Mouse (Mus musculus) hindbrain, embryonic 16.5 days (tissue): Measurements from ENCODE around the gene Coq9. TPM values are rescaled to one million over a fixed set of nuclear protein-coding genes. Genes with fewer than 3 reads are reported as not detected.

Source experiments
- ATAC-seq: fragments of 200-750 bp; cut with Nextera tagmentation; 2 replicates; pipeline ENCODE4 v1.8.0; 2017; ENCODE audit warnings: moderate TSS enrichment, moderate library complexity
- H3K27ac ChIP-seq: fragments of 300-500 bp; sonication (generic); 2 replicates; pipeline ENCODE4 v1.5.1; 2014; ENCODE audit warnings: low read depth, mild to moderate bottlenecking, control low read depth, low read length, moderate library complexity
- H3K27me3 ChIP-seq: fragments of 300-500 bp; sonication (generic); replicated peaks from 2 replicates; pipeline ENCODE4 v1.6.1; 2014; ENCODE audit warnings: low read length; ENCODE audit not compliant: control insufficient read depth, insufficient read depth
- H3K36me3 ChIP-seq: fragments of 300-500 bp; sonication (generic); 2 replicates; pipeline ENCODE4 v1.6.1; 2014; ENCODE audit warnings: mild to moderate bottlenecking, low read length, moderate library complexity, mixed read lengths; ENCODE audit not compliant: control insufficient read depth, insufficient read depth
- H3K4me1 ChIP-seq: fragments of 300-500 bp; sonication (generic); 2 replicates; pipeline ENCODE4 v1.6.1; 2014; ENCODE audit warnings: low read depth, low read length; ENCODE audit not compliant: control insufficient read depth, insufficient read depth
- H3K4me2 ChIP-seq: fragments of 300-500 bp; sonication (generic); 2 replicates; pipeline ENCODE4 v1.6.1; 2014; ENCODE audit warnings: mild to moderate bottlenecking, low read length, control low read depth, moderate library complexity
- H3K4me3 ChIP-seq: fragments of 300-500 bp; sonication (generic); 2 replicates; pipeline ENCODE4 v1.5.1; 2014; ENCODE audit warnings: mild to moderate bottlenecking, low read length, control low read depth, moderate library complexity
- H3K9ac ChIP-seq: fragments of 300-500 bp; sonication (generic); 2 replicates; pipeline ENCODE4 v1.6.1; 2014; ENCODE audit warnings: low read depth, mild to moderate bottlenecking, control low read depth, low read length, moderate library complexity
- H3K9me3 ChIP-seq: fragments of 300-500 bp; sonication (generic); 2 replicates; pipeline ENCODE4 v1.6.1; 2014; ENCODE audit warnings: mild to moderate bottlenecking, low read length, moderate library complexity; ENCODE audit not compliant: control insufficient read depth
- WGBS: fragments of 180-500 bp; shearing (Covaris S2); extraction: QIAGEN DNeasy Blood & Tissue Kit; methylation state at CpG from one replicate; pipeline ENCODE4 v1.1.7; 2014; 5-methylcytosine and 5-hydroxymethylcytosine counted together
- polyA plus RNA-seq: library from polyadenylated mRNA; unstranded; fragments of >200 nt; fragmentation: Nextera tagmentation; extraction: Ambion mirVana; gene quantifications from 2 replicates; pipeline ENCODE4 v1.2.1, GENCODE M21; 2015

Coq9 gene
- polyA plus RNA-seq, 1 experiment from 2014 or later, result 67.7 TPM

DNA sequence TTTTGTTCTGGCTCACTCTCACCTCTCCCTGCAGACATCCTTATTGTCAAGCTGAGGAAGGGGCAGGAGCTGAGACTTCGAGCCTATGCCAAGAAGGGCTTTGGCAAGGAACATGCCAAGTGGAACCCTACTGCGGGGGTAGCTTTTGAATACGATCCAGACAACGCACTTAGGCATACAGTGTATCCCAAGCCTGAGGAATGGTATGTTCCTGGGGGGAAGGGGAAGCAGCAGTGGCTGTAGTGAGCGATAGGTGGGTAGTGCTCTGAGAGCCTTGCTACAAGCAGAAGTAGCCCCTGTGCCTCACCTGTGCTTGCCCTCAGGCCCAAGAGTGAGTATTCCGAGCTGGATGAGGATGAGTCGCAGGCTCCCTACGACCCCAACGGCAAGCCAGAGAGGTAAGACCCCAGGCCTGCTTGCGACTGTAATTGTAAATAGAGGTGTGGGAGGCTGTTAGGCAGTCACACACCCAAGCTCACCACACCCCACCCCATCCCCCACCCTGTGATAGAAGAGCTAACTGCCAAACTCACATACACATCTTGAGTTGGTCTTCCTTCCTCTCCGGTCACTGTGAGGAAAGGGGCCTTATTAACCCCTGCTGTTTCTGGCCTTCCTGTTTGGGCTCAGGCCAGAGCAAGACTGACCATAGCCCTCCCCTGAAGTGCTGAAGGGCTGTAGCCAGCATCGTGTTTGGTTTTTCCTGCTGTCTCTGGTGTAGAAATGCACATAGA lies 24.5 kb downstream of the Coq9 start:
- Histone ChIP-seq H3K4me1 (peaks cover 16% of the 10 kb centered on the region), H3K4me3 (no peak overlapping the region), H3K9me3 (no peaks in the 10 kb centered on the region), H3K9ac (no peak overlapping the region), H3K27ac (no peak overlapping the region), H3K36me3 (peaks cover 45% of the 10 kb centered on the region), H3K27me3 (no peaks in the 10 kb centered on the region), H3K4me2 (no peak overlapping the region)
- no peak for ATAC-seq
- WGBS, result 88% methylated on average over 12 of the region's 12 CpGs

- no peak for ATAC-seq
- no peaks in the 10 kb centered on the region for H3K27me3 ChIP-seq
- peaks cover 19% of the 10 kb centered on the region for H3K4me1 ChIP-seq
- H3K4me3 ChIP-seq, result no peak overlapping the region
- peaks cover 45% of the 10 kb centered on the region for H3K36me3 ChIP-seq
- H3K9ac ChIP-seq, result no peak overlapping the region
- 73% methylated on average over 10 of the region's 10 CpGs for WGBS
- H3K9me3 ChIP-seq, result no peaks in the 10 kb centered on the region
- H3K27ac ChIP-seq, result no peak overlapping the region
- no peak overlapping the region for H3K4me2 ChIP-seq
Observed at GRCm38 (mm10) chr8:94863897-94864673, 26.0 kb downstream of the Coq9 start.

DNA sequence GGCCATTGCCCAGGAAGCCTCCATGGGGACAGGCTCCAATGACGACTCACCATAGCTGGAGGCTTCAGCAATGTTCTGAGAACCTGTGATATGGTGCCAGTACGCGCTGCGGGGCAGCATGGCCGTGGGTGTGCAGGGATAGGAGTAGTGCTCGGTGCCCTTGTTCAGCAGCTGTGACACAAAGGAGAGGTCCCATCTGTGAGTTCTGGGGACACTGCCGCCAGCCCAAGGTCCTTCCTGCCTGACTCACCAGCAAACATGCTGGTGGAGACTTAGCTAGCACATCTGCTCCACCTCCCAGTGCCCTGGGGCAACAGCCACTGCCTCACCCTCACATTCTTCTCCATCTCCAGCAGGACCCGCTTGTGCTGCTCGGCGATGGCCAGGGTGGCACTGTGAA lies 27.2 kb downstream of the Coq9 start:
- no peaks in the 10 kb centered on the region for H3K9me3 ChIP-seq
- no peak overlapping the region for H3K4me2 ChIP-seq
- no peaks in the 10 kb centered on the region for H3K27me3 ChIP-seq
- peaks cover 43% of the 10 kb centered on the region for H3K36me3 ChIP-seq
- no peak for ATAC-seq
- no peak overlapping the region for H3K4me3 ChIP-seq
- no peak overlapping the region for H3K27ac ChIP-seq
- peaks cover 25% of the 10 kb centered on the region for H3K4me1 ChIP-seq
- H3K9ac ChIP-seq, result no peak overlapping the region
- WGBS, result 75% methylated on average over 10 of the region's 10 CpGs

GRCm38 (mm10) chr8:94866921-94867320 lies 28.8 kb downstream of the Coq9 start:
- Histone ChIP-seq H3K9ac (no peak overlapping the region), H3K36me3 (peaks cover 39% of the 10 kb centered on the region), H3K27ac (no peak overlapping the region), H3K27me3 (no peaks in the 10 kb centered on the region), H3K9me3 (no peaks in the 10 kb centered on the region), H3K4me3 (no peak overlapping the region), H3K4me1 (peaks cover 38% of the 10 kb centered on the region), H3K4me2 (no peak overlapping the region)
- ATAC-seq, result no peak
- WGBS, result 86% methylated on average over 9 of the region's 9 CpGs

- H3K4me1 ChIP-seq, result peaks cover 38% of the 10 kb centered on the region
- no peaks in the 10 kb centered on the region for H3K9me3 ChIP-seq
- peaks cover 30% of the 10 kb centered on the region for H3K36me3 ChIP-seq
- peak overlapping the region; percentile 81 for H3K9ac ChIP-seq
- 53% methylated on average over 6 of the region's 7 CpGs for WGBS
- peak overlapping the region; percentile 54 for H3K4me2 ChIP-seq
- peak overlapping the region; percentile 73 for H3K4me3 ChIP-seq
- ATAC-seq, result no peak
- H3K27ac ChIP-seq, result no peak overlapping the region
- H3K27me3 ChIP-seq, result no peaks in the 10 kb centered on the region
Observed at GRCm38 (mm10) chr8:94869146-94869545, 31.0 kb downstream of the Coq9 start.

DNA sequence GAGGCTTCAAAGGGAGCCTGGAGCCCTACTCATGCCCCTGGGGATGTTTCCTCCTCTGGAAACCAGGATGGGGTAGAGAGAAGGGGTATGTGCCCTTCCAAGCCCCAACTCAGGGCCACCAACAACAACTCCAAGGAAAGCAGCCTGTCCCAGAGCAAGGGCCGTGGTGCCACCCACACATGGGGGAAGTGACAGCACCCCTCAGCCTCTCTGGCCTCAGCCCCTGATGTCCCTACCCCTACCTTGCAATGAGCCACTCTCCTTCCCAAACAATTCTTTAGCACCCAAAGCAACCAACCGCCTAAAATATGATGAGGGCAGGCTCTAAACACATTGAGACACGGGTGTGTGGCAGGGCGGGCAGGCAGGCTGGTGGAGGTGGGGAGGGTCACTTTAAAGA lies 31.9 kb downstream of the Coq9 start:
- Histone ChIP-seq H3K4me2 (peak overlapping the region; percentile 54), H3K27ac (peak overlapping the region; percentile 83), H3K9me3 (no peaks in the 10 kb centered on the region), H3K27me3 (peaks cover 8% of the 10 kb centered on the region), H3K4me1 (peaks cover 46% of the 10 kb centered on the region), H3K36me3 (peaks cover 22% of the 10 kb centered on the region), H3K4me3 (peak overlapping the region; percentile 73), H3K9ac (peak overlapping the region; percentile 81)
- 5% methylated on average over 4 of the region's 4 CpGs for WGBS
- no peak for ATAC-seq

DNA sequence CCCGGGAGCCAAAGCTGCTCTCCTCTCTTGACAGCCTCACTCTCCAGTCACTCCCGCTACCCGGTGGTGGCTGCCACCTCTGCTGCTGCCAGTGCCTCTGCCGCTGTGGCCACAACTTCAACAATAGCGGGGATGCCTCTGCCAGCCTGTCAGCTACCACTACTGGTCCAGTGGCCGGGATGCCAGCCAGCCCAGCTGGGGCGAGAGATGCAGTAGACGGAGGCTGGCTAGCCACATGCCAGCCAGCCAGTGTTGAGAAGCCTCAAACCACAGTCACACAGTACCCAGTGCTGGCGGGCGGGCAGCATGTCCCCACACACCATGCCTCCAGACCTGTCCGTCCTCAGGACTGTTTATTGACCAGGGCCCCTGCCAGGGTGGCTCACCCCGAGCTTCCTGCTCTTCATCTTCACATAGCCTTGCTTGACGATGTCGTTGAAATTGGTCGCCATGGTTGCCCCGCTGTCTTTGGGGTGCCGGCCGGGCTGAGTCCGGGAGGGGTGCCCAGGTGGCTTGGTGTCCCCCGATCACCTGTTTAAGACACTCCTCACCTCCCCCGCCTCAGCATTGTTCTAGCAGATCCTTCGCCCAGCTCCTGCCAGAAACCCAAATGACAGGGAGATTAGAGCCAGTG lies 32.5 kb downstream of the Coq9 start:
- WGBS, result 1% methylated on average over 17 of the region's 22 CpGs
- H3K9me3 ChIP-seq, result no peaks in the 10 kb centered on the region
- peaks cover 52% of the 10 kb centered on the region for H3K4me1 ChIP-seq
- peak overlapping the region; percentile 81 for H3K9ac ChIP-seq
- H3K4me2 ChIP-seq, result peak overlapping the region; percentile 54
- H3K36me3 ChIP-seq, result peaks cover 16% of the 10 kb centered on the region
- peaks cover 10% of the 10 kb centered on the region for H3K27me3 ChIP-seq
- H3K27ac ChIP-seq, result peak overlapping the region; percentile 83
- peak overlapping the region; percentile 73 for H3K4me3 ChIP-seq
- peak; percentile 62 for ATAC-seq

- H3K27ac ChIP-seq, result peak overlapping the region; percentile 83
- H3K27me3 ChIP-seq, result peaks cover 10% of the 10 kb centered on the region
- peak; percentile 80 for ATAC-seq
- H3K9me3 ChIP-seq, result no peaks in the 10 kb centered on the region
- H3K4me3 ChIP-seq, result peak overlapping the region; percentile 73
- H3K4me2 ChIP-seq, result peak overlapping the region; percentile 54
- H3K4me1 ChIP-seq, result peaks cover 56% of the 10 kb centered on the region
- peak overlapping the region; percentile 81 for H3K9ac ChIP-seq
- H3K36me3 ChIP-seq, result peaks cover 10% of the 10 kb centered on the region
- 4% methylated on average over 7 of the region's 7 CpGs for WGBS
Observed at GRCm38 (mm10) chr8:94871108-94871894, 33.2 kb downstream of the Coq9 start.
